In genomic region chr11:101211970-101212369, GRCm38 (mm10) we compare ENCODE assay signal across 9 mouse cellular contexts. TPM values are rescaled to one million over a fixed set of nuclear protein-coding genes. Genes with fewer than 3 reads are reported as not detected.
DNase-seq lines count a peak whose midpoint lies in the region; ATAC-seq and TF ChIP-seq lines count a peak whose summit lies in the region.
"Had no signal": no experiment of that assay in that cellular context is flagged by ENCODE, and none has a peak within 500 bp of the region (broad histone marks: within the 10 kb centered on the region; RNA-seq: fewer than 3 reads in every experiment).

No protein-coding gene starts in this region.

- peak; percentile 56 to 91 for DNase-seq in cerebellum, postnatal 10 days
- peak; percentile 36 for DNase-seq in neural tube, embryonic 10.5 days (ENCODE audit: extremely low spot score, low spot score)
- peak; percentile 85 for DNase-seq in embryo, embryonic 11 days
- peak; percentile 89 for DNase-seq in midbrain, postnatal 0 days (ENCODE audit: low spot score)
- DNase-seq in urinary bladder, postnatal 4 days (ENCODE audit: low spot score in 2 of 2) = no peak

- no peaks in the 10 kb centered on the region for H3K27me3 ChIP-seq in neural tube, embryonic 15.5 days (replicated peaks)
- no peaks in the 10 kb centered on the region for H3K27me3 ChIP-seq in intestine, postnatal 0 days (replicated peaks; ENCODE audit: control insufficient read depth, insufficient read depth, low read length)
- no peaks in the 10 kb centered on the region for H3K27me3 ChIP-seq in midbrain, postnatal 0 days (ENCODE audit: insufficient read depth, low read length)
- H3K27me3 ChIP-seq: lung, embryonic 15.5 days had no signal

- H3K4me3 ChIP-seq in neural tube, embryonic 15.5 days (replicated peaks) = no peak overlapping the region
- no peak overlapping the region for H3K4me3 ChIP-seq in intestine, postnatal 0 days (ENCODE audit: low read depth, low read length)
- H3K4me3 ChIP-seq in midbrain, postnatal 0 days (ENCODE audit: low read depth, low read length) = no peak overlapping the region
- H3K4me3 ChIP-seq: lung, embryonic 15.5 days had no signal

- peaks cover 72% of the 10 kb centered on the region for H3K36me3 ChIP-seq in neural tube, embryonic 15.5 days
- H3K36me3 ChIP-seq in intestine, postnatal 0 days (ENCODE audit: control insufficient read depth, insufficient read depth) = peaks cover 69% of the 10 kb centered on the region
- H3K36me3 ChIP-seq in midbrain, postnatal 0 days (ENCODE audit: insufficient read depth, low read length) = peaks cover 31% of the 10 kb centered on the region

- no peak for ATAC-seq in cerebellum, adult (ENCODE audit: insufficient number of reproducible peaks, low FRiP score, low TSS enrichment)
- no peak; the same call in 1 of the 2 replicates for ATAC-seq in neural tube, embryonic 15.5 days (ENCODE audit: low FRiP score)
- peak; percentile 51 for ATAC-seq in intestine, postnatal 0 days
- no peak for ATAC-seq in midbrain, postnatal 0 days (ENCODE audit: low FRiP score)

- no peaks in the 10 kb centered on the region for H3K9me3 ChIP-seq in neural tube, embryonic 15.5 days (replicated peaks)
- H3K9me3 ChIP-seq in intestine, postnatal 0 days (ENCODE audit: control insufficient read depth) = no peaks in the 10 kb centered on the region
- no peaks in the 10 kb centered on the region for H3K9me3 ChIP-seq in midbrain, postnatal 0 days (ENCODE audit: low read length)
- H3K9me3 ChIP-seq: lung, embryonic 15.5 days had no signal

- H3K4me2 ChIP-seq in neural tube, embryonic 15.5 days = no peak overlapping the region
- no peak overlapping the region for H3K4me2 ChIP-seq in intestine, postnatal 0 days (replicated peaks; ENCODE audit: low read depth)
- no peak overlapping the region for H3K4me2 ChIP-seq in midbrain, postnatal 0 days (ENCODE audit: low read depth, low read length, poor library complexity, severe bottlenecking)
- H3K4me2 ChIP-seq: lung, embryonic 15.5 days had no signal

- no peaks in the 10 kb centered on the region for H3K4me1 ChIP-seq in neural tube, embryonic 15.5 days
- H3K4me1 ChIP-seq in intestine, postnatal 0 days (replicated peaks; ENCODE audit: control insufficient read depth, insufficient read depth, low read length) = no peaks in the 10 kb centered on the region
- H3K4me1 ChIP-seq in midbrain, postnatal 0 days (ENCODE audit: insufficient read depth, low read length) = no peaks in the 10 kb centered on the region
- H3K4me1 ChIP-seq: lung, embryonic 15.5 days had no signal

- H3K27ac ChIP-seq in neural tube, embryonic 15.5 days (replicated peaks) = no peak overlapping the region
- H3K27ac ChIP-seq in intestine, postnatal 0 days (ENCODE audit: low read depth, low read length) = no peak overlapping the region
- H3K27ac ChIP-seq in midbrain, postnatal 0 days (ENCODE audit: low read depth, low read length) = no peak overlapping the region
- H3K27ac ChIP-seq: lung, embryonic 15.5 days had no signal

- 36% methylated on average over 3 of the region's 3 CpGs for WGBS in neural tube, embryonic 15.5 days
- WGBS in intestine, postnatal 0 days = 44% methylated on average over 3 of the region's 3 CpGs
- 39% methylated on average over 3 of the region's 3 CpGs for WGBS in midbrain, postnatal 0 days

- TF ChIP-seq CTCF in intestine, postnatal 0 days (IDR thresholded peaks at IDR 0.05; ENCODE audit: low read depth) = peak; percentile 86
- peak; percentile 87 for TF ChIP-seq CTCF in midbrain, postnatal 0 days (IDR thresholded peaks at IDR 0.05)

- no peak overlapping the region for H3K9ac ChIP-seq in neural tube, embryonic 15.5 days (replicated peaks)
- H3K9ac ChIP-seq in intestine, postnatal 0 days (ENCODE audit: low read depth, low read length) = no peak overlapping the region
- H3K9ac ChIP-seq in midbrain, postnatal 0 days (replicated peaks; ENCODE audit: low read length, poor library complexity, severe bottlenecking) = no peak overlapping the region
- H3K9ac ChIP-seq: lung, embryonic 15.5 days had no signal

RNA-seq across cellular contexts. Expression of gene Ezh1, which starts 14.3 kb away (rescaled TPM):
- 25.4 and 26.1 TPM in 2 replicates for polyA plus RNA-seq in neural tube, embryonic 15.5 days (2015; fragmentation: Nextera tagmentation; extraction: Ambion mirVana)
- 9.8 and 10.8 TPM in 2 replicates for polyA plus RNA-seq in intestine, postnatal 0 days (2015; fragmentation: Nextera tagmentation; extraction: Ambion mirVana)
- total RNA-seq in midbrain, postnatal 0 days (2014; rRNA removed) = 26.5 and 40.0 TPM in 2 replicates
- 25.4 and 25.9 TPM in 2 replicates for polyA plus RNA-seq in midbrain, postnatal 0 days (2015; fragmentation: Nextera tagmentation; extraction: Ambion mirVana)

RNA-seq across cellular contexts. Expression of gene Ramp2, which starts 33.9 kb away (rescaled TPM):
- polyA plus RNA-seq in neural tube, embryonic 15.5 days (2015; fragmentation: Nextera tagmentation; extraction: Ambion mirVana) = 105 and 107 TPM in 2 replicates
- 67.7 and 74.7 TPM in 2 replicates for polyA plus RNA-seq in intestine, postnatal 0 days (2015; fragmentation: Nextera tagmentation; extraction: Ambion mirVana)
- total RNA-seq in midbrain, postnatal 0 days (2014; rRNA removed) = 55.0 and 67.5 TPM in 2 replicates
- polyA plus RNA-seq in midbrain, postnatal 0 days (2015; fragmentation: Nextera tagmentation; extraction: Ambion mirVana) = 95.3 and 103 TPM in 2 replicates

RNA-seq across cellular contexts. Expression of gene Ccr10, which starts 36.7 kb away (rescaled TPM):
- polyA plus RNA-seq in neural tube, embryonic 15.5 days (2015; fragmentation: Nextera tagmentation; extraction: Ambion mirVana) = 0.51 and 0.70 TPM in 2 replicates
- polyA plus RNA-seq in intestine, postnatal 0 days (2015; fragmentation: Nextera tagmentation; extraction: Ambion mirVana) = 0.13 and 0.22 TPM in 2 replicates
- total RNA-seq in midbrain, postnatal 0 days (2014; rRNA removed) = 0.61 and 1.4 TPM in 2 replicates
- polyA plus RNA-seq in midbrain, postnatal 0 days (2015; fragmentation: Nextera tagmentation; extraction: Ambion mirVana) = 0.75 and 0.83 TPM in 2 replicates

RNA-seq across cellular contexts. Expression of gene Plekhh3, which starts 40.8 kb away (rescaled TPM):
- 9.2 and 9.5 TPM in 2 replicates for polyA plus RNA-seq in neural tube, embryonic 15.5 days (2015; fragmentation: Nextera tagmentation; extraction: Ambion mirVana)
- polyA plus RNA-seq in intestine, postnatal 0 days (2015; fragmentation: Nextera tagmentation; extraction: Ambion mirVana) = 7.7 and 7.8 TPM in 2 replicates
- total RNA-seq in midbrain, postnatal 0 days (2014; rRNA removed) = 13.7 and 23.4 TPM in 2 replicates
- 5.8 and 6.2 TPM in 2 replicates for polyA plus RNA-seq in midbrain, postnatal 0 days (2015; fragmentation: Nextera tagmentation; extraction: Ambion mirVana)

RNA-seq across cellular contexts. Expression of gene Vps25, which starts 41.5 kb away (rescaled TPM):
- 123 and 128 TPM in 2 replicates for polyA plus RNA-seq in neural tube, embryonic 15.5 days (2015; fragmentation: Nextera tagmentation; extraction: Ambion mirVana)
- polyA plus RNA-seq in intestine, postnatal 0 days (2015; fragmentation: Nextera tagmentation; extraction: Ambion mirVana) = 148 and 157 TPM in 2 replicates
- 77.3 and 82.3 TPM in 2 replicates for total RNA-seq in midbrain, postnatal 0 days (2014; rRNA removed)
- 130 and 144 TPM in 2 replicates for polyA plus RNA-seq in midbrain, postnatal 0 days (2015; fragmentation: Nextera tagmentation; extraction: Ambion mirVana)

Comparison
In these comparisons a context has a peak if more than half of its experiments do, and no peak if none do; other contexts are left out.
1. DNase-seq: peak in cerebellum, postnatal 10 days (2 of 2), neural tube, embryonic 10.5 days (single experiment), embryo, embryonic 11 days (single experiment) and midbrain, postnatal 0 days (single experiment); none in urinary bladder, postnatal 4 days (0 of 2).